Mouse (Mus musculus) hindbrain, embryonic 10.5 days (tissue): ENCODE data around the gene Ifi47. TPM values are rescaled to one million over a fixed set of nuclear protein-coding genes. Genes with fewer than 3 reads are reported as not detected.

ENCODE experiments used
- DNase-seq: peaks from one replicate; pipeline ENCODE4 v3.0.0-alpha.2; 2017; ENCODE audit warnings: low spot score
- H3K27ac ChIP-seq: fragments of 300-500 bp; sonication (generic); 2 replicates; pipeline ENCODE4 v1.5.1; 2016; ENCODE audit warnings: mild to moderate bottlenecking, moderate library complexity
- H3K27me3 ChIP-seq: fragments of 300-500 bp; sonication (generic); 2 replicates; pipeline ENCODE4 v1.6.1; 2016; ENCODE audit warnings: mild to moderate bottlenecking; ENCODE audit not compliant: poor library complexity, insufficient read depth, severe bottlenecking
- H3K36me3 ChIP-seq: fragments of 300-500 bp; sonication (generic); 2 replicates; pipeline ENCODE4 v1.6.1; 2016; ENCODE audit warnings: mild to moderate bottlenecking, moderate library complexity
- H3K4me1 ChIP-seq: fragments of 300-500 bp; sonication (generic); replicated peaks from 2 replicates; pipeline ENCODE4 v1.6.1; 2016; ENCODE audit warnings: mild to moderate bottlenecking
- H3K4me3 ChIP-seq: fragments of 300-500 bp; sonication (generic); 2 replicates; pipeline ENCODE4 v1.5.1; 2016; ENCODE audit warnings: mild to moderate bottlenecking, moderate library complexity
- H3K9me3 ChIP-seq: fragments of 300-500 bp; sonication (generic); 2 replicates; pipeline ENCODE4 v1.6.1; 2016; ENCODE audit warnings: mild to moderate bottlenecking, moderate library complexity
- whole genome bisulfite sequencing: fragments of 180-500 bp; shearing (Covaris S2); methylation state at CpG from one replicate; pipeline ENCODE4 v1.1.7; 2016; 5-methylcytosine and 5-hydroxymethylcytosine counted together
- polyA plus RNA-seq: library from polyadenylated mRNA; unstranded; fragments of >200 nt; fragmentation: Nextera tagmentation; extraction: Ambion mirVana; gene quantifications from 2 replicates; pipeline ENCODE4 v1.2.1, GENCODE M21; 2016

Ifi47 gene
- polyA plus RNA-seq, 1 experiment from 2014 or later, result 0.73 TPM

DNA sequence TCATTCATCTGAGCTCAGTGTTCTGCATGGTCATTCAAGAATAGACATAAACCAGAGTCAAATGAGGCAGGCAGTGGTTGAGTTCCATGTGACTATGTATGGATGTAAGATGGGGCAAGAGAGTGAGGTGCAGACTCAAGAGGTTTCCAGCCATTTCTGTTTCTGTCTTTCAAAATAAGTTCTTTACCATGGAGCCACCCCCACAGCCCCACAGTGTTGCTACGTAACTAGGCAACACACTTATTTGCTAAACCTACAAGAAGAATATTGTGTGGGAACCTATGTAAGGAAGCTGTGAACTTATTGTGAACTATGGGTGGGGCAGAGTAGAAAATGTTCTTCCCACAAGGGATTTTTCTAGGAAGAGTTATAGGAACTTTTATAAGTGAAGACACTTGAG, 6.8 kb downstream of the Ifi47 start:
- 91% methylated on average over 1 of the region's 1 CpGs for WGBS
- H3K9me3 ChIP-seq, result no peaks in the 10 kb centered on the region
- H3K4me1 ChIP-seq, result peaks cover 4% of the 10 kb centered on the region
- DNase-seq, result no peak
- no peaks in the 10 kb centered on the region for H3K36me3 ChIP-seq
- no peaks in the 10 kb centered on the region for H3K27me3 ChIP-seq
- no peak overlapping the region for H3K4me3 ChIP-seq
- H3K27ac ChIP-seq, result no peak overlapping the region

DNA sequence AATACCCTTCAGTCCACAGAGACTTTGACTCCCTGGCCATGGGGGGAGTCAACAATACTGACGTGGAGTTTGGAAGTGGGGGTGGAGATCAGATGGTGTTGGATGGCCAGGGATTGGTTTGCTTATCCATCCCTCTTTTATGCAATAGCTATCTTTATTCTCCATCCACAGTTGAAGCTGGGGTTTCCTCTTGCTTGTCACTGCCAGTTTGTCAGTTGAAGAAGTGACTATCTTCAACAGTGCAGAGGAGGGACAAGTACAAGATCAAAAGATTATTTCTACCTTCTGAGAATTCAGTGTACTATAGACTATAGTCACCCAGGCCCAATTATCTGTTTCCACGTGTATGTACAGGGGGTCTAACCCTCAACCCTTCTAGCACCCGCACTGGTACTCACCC, 7.4 kb downstream of the Ifi47 start:
- H3K27ac ChIP-seq, result no peak overlapping the region
- H3K9me3 ChIP-seq, result no peaks in the 10 kb centered on the region
- no peak for DNase-seq
- no peaks in the 10 kb centered on the region for H3K36me3 ChIP-seq
- H3K4me1 ChIP-seq, result peaks cover 8% of the 10 kb centered on the region
- 83% methylated on average over 3 of the region's 3 CpGs for WGBS
- H3K27me3 ChIP-seq, result no peaks in the 10 kb centered on the region
- H3K4me3 ChIP-seq, result no peak overlapping the region

DNA sequence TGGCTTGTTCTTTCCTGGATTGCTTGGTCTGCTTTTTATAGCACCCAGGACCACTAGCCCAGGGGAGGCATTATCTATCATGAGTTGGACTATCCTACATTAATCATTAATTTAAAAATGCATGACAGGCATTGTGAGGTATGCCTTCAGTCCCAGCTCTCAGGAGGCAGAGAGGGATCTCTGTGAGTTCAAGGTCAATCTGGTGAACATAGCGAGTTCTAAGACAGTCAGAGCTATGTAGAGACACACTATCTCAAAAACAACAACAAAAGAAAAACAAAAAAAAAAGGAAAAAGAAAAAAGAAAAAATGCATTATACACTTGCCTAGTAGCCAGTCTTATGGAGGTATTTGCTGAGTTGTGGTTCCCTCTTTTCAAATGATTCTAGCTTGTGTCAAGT, 8.0 kb downstream of the Ifi47 start:
- Histone ChIP-seq H3K27me3 (no peaks in the 10 kb centered on the region), H3K4me3 (no peak overlapping the region), H3K4me1 (peaks cover 8% of the 10 kb centered on the region), H3K27ac (no peak overlapping the region), H3K9me3 (no peaks in the 10 kb centered on the region), H3K36me3 (no peaks in the 10 kb centered on the region)
- 85% methylated on average over 1 of the region's 1 CpGs for WGBS
- DNase-seq, result no peak

DNA sequence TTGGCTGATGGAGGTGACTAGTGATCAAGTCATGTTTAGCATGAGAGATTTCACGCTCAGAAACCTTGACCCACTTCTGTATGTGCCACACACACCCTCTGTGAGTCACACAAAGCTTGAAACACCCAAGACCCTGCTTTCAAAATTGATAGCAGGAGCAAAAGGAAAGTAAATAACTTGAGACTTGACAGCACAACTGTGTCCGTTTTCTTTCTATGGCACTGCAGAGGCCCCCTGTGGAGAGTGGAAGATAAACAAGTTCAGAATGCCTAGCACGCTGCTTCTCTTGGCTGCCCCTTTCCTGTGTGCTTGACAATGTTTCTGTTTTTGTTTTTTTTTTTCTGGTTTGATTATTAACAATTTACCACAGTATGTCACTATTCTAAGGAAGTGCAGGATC, 8.5 kb downstream of the Ifi47 start:
- DNase-seq, result no peak
- WGBS, result 47% methylated on average over 3 of the region's 3 CpGs
- H3K36me3 ChIP-seq, result no peaks in the 10 kb centered on the region
- H3K27me3 ChIP-seq, result no peaks in the 10 kb centered on the region
- H3K4me1 ChIP-seq, result peaks cover 8% of the 10 kb centered on the region
- no peak overlapping the region for H3K27ac ChIP-seq
- H3K9me3 ChIP-seq, result no peaks in the 10 kb centered on the region
- no peak overlapping the region for H3K4me3 ChIP-seq

DNA sequence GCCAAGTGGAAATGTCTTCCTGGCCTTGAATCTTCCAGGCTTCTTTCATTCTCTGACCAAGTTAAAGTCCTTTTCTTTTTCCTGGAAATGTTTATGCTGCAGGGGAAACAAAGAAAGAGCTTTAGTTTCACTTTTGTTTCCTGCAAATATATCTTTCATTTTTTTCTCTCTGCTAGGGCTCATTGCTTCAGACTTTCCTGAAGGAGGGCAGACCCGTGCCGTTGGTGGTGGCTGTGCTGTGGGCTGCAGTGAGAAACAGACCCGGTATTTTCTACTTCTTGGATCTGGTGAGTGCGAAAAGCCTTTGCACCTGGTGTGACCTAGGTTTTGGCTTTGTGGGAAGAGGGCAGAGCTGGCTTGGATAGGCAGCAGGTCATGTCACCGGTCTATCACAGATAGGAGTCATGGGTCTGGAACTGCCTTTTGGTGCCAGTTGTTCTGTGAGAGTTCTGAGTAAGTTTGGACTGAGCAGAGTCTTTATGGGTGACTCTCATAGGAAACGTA, 10.5 kb downstream of the Ifi47 start:
- H3K36me3 ChIP-seq, result no peaks in the 10 kb centered on the region
- H3K27me3 ChIP-seq, result no peaks in the 10 kb centered on the region
- no peak overlapping the region for H3K4me3 ChIP-seq
- peaks cover 8% of the 10 kb centered on the region for H3K4me1 ChIP-seq
- DNase-seq, result no peak
- H3K27ac ChIP-seq, result no peak overlapping the region
- 86% methylated on average over 6 of the region's 6 CpGs for WGBS
- H3K9me3 ChIP-seq, result no peaks in the 10 kb centered on the region

DNA sequence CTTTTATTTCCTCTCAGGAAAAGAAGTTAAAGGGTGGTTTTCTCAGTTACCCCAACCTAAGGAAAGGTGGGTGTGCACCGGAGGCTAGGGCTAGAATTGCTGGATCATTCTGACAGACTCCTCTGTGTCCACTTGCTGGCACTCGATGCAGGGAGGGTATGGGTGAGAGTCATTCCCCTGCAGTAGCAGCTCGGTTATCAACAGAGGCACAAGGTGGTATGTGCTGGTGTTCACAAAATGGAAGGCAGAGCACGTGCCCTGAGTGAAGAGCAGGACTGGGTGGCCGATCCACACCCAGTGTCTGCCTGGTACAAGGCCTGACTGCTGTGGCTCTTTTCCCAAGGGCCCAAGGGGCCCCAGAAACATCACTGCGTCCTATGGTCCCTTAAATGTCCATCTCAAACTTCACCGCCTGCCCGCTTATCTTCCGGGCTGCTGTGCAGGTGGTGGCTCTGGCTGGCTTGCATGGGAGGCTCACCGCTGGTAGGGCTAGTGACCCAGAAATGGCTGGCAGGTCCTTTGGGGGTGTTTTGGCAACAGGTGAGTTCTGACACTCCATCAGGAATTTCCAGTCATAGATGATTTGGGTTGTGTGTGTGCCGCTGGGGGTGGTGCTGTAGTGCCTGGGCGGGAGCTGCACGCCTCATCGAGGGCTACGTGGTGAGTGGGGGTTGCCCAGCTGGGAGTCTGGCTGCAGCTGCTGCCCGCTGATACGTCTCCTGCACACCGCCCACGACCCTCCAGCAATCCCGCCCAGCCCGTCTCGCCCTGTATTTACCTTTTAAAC, 11.6 kb downstream of the Ifi47 start:
- Histone ChIP-seq H3K4me1 (peaks cover 8% of the 10 kb centered on the region), H3K4me3 (no peak overlapping the region), H3K36me3 (no peaks in the 10 kb centered on the region), H3K27me3 (no peaks in the 10 kb centered on the region), H3K27ac (no peak overlapping the region), H3K9me3 (no peaks in the 10 kb centered on the region)
- 40% methylated on average over 22 of the region's 22 CpGs for WGBS
- DNase-seq, result peak; percentile 19

DNA sequence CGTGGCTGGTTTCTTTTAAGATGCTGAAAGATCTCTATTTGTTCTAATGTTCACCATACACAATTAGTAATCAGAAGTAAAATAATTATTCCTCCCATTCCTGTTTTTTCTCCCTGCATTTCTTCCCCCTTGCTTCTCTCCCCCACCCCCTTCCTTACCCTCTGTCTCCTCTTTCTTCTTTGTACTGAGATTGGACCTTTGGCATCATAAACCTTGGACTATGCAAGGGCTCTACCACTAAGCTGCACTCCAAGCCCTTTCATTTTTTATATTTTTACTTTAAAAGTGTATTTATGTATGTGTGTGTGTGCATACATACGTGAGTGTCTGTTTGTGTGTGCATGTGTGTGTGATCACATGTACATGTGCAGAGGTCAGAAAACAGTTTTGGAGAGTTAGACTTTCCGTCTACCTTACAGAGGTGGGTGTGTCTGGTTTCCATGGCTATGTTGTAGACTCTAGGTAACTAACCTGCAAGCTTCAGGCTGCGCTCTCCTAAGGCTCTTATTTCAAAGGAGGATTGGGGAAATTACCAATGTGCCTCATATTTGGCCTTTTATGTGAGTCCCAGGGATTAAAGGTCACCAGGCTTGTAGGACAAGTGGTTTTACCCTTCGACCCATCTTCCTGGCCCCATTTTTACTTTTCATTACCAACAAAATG, 12.7 kb downstream of the Ifi47 start:
- H3K36me3 ChIP-seq, result no peaks in the 10 kb centered on the region
- no peak for DNase-seq
- peaks cover 8% of the 10 kb centered on the region for H3K4me1 ChIP-seq
- 84% methylated on average over 5 of the region's 5 CpGs for WGBS
- no peak overlapping the region for H3K27ac ChIP-seq
- H3K4me3 ChIP-seq, result no peak overlapping the region
- no peaks in the 10 kb centered on the region for H3K9me3 ChIP-seq
- no peaks in the 10 kb centered on the region for H3K27me3 ChIP-seq

DNA sequence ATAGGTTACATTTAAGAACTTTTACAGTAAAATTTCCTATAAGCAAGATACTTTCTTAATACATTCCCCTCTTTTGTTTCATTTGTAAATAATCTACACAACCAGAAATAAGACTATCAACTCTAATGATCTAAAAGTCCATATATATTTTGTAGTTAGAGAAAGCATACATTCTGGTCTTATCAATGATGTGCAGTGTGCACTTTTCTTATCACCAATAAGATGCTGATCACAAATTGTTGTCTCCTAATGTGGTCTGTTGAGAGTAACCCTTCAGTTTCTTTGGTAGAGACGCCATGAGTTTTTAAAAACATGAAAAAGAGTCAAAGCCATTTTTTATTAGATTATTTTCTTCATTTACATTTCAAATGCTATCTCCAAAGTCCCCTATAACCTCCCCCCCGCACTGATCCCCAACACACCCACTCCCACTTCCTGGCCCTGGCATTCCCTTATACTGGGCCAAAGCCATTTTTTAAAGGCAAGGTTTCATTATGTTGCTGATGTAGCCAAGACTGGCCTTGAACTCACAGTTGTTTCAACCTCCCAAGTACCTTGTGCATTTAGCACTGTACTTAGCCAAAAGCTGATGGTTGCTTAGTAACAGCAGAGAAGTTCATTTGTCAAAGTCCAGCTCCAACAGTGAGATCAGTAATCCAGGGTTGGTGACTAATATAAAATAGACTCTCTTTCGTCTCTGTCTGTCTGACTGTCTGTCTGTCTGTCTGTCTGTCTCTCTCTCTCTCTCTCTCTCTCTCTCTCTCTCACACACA, 13.5 kb downstream of the Ifi47 start:
- no peak overlapping the region for H3K4me3 ChIP-seq
- no peak for DNase-seq
- no peaks in the 10 kb centered on the region for H3K9me3 ChIP-seq
- 92% methylated on average over 3 of the region's 3 CpGs for WGBS
- no peak overlapping the region for H3K27ac ChIP-seq
- no peaks in the 10 kb centered on the region for H3K27me3 ChIP-seq
- peaks cover 8% of the 10 kb centered on the region for H3K4me1 ChIP-seq
- H3K36me3 ChIP-seq, result no peaks in the 10 kb centered on the region

DNA sequence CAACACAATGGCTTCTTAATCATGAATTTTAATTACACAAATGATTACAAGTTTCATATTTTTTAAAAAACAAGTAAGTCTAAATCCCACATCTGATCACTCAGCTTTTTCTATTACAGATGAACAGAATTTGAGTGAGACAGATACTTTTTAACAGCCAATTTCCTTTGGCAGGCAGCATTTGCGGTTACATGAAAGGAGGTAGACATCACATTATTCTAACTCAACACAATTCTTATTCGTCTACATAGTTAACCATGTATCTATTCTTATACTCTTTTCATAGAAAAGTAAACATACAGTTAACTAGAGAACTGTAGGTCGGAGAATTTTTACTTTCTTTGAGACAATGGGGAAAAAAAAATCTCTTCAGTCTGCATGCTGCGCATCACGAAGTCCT, 14.2 kb downstream of the Ifi47 start:
- Histone ChIP-seq H3K9me3 (no peaks in the 10 kb centered on the region), H3K4me3 (no peak overlapping the region), H3K36me3 (no peaks in the 10 kb centered on the region), H3K4me1 (peaks cover 8% of the 10 kb centered on the region), H3K27ac (no peak overlapping the region), H3K27me3 (no peaks in the 10 kb centered on the region)
- DNase-seq, result no peak
- 94% methylated on average over 5 of the region's 5 CpGs for WGBS

DNA sequence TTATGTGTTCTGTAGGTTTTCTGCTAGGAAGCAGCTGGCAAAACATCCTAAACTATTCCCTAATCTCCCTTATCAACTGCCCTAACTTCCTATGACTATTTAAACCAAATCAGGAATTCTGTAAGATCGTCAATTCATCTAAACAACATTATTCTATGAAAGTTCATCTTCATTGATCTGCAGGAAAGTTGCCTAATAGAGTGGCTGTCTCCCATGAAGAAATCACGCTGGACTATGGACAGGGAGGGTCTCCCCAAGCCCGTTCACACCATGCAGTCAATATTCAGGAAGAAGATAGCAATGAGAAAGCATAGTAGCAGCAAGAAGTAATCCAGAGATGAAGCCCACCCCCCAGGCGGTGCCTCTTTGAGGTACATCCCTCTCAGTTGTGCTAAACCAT, 14.8 kb downstream of the Ifi47 start:
- H3K4me1 ChIP-seq, result peaks cover 8% of the 10 kb centered on the region
- no peaks in the 10 kb centered on the region for H3K36me3 ChIP-seq
- no peak for DNase-seq
- no peak overlapping the region for H3K4me3 ChIP-seq
- no peaks in the 10 kb centered on the region for H3K27me3 ChIP-seq
- no peaks in the 10 kb centered on the region for H3K9me3 ChIP-seq
- no peak overlapping the region for H3K27ac ChIP-seq
- 83% methylated on average over 4 of the region's 4 CpGs for WGBS

DNA sequence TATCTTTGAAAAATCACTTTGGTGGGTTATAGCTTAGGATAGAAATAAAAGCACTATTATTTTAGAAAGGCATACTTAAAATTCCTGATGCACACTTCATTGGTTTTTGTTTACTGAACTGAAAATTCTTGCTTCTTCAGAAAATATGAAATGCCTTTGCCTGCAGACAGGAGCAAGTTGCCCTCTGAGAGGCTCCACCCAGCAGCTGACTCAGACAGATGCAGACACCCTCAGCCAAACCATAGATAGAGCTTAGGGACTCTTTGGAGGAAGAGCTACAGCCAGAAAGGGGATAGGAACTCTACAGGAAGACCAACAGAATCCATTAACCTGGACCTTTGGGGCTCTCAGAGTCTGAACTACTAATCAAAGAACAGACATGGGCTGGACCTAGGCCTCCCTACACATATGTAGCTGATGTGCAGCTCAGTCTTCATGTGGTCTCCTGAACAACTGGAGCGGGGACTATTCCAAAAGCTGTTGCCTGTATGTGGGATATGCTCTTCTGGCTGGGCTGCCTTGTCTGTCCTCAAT, 15.7 kb downstream of the Ifi47 start:
- Histone ChIP-seq H3K9me3 (no peaks in the 10 kb centered on the region), H3K36me3 (no peaks in the 10 kb centered on the region), H3K27ac (no peak overlapping the region), H3K4me1 (peaks cover 8% of the 10 kb centered on the region), H3K4me3 (no peak overlapping the region), H3K27me3 (no peaks in the 10 kb centered on the region)
- 95% methylated on average over 1 of the region's 1 CpGs for WGBS
- no peak for DNase-seq

DNA sequence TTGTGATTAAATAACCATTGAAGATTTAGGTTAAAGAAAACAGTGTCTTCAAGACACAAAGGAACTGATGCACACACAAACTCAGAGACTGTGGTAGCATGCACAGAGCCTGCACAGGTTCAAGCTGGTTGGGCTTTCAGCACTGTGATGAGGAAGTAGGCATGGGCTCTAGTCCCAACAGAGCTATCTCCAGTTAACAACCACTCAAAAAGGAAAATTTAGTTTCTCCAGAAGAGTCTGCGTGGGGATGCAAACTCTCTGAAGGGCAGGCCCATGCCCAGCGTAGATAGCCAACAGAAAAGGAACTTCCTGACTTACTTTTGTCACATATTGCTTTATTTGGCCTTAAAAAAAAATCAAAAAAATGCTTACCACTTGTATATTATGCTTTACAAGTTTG, 16.4 kb downstream of the Ifi47 start:
- no peak for DNase-seq
- H3K4me3 ChIP-seq, result no peak overlapping the region
- H3K36me3 ChIP-seq, result no peaks in the 10 kb centered on the region
- H3K27me3 ChIP-seq, result no peaks in the 10 kb centered on the region
- H3K4me1 ChIP-seq, result peaks cover 8% of the 10 kb centered on the region
- no peak overlapping the region for H3K27ac ChIP-seq
- 87% methylated on average over 2 of the region's 2 CpGs for WGBS
- H3K9me3 ChIP-seq, result no peaks in the 10 kb centered on the region
